Mouse (Mus musculus) C2C12 (cell line): Measurements from ENCODE around the gene Tmem150a.

Experiments used
- CEBPB ChIP-seq: IDR thresholded peaks from one replicate; pipeline ENCODE4 v1.6.1; 2011; ENCODE audit warnings: low read depth, mild to moderate bottlenecking, control low read depth, moderate library complexity
- CTCF ChIP-seq: IDR thresholded peaks from one replicate; pipeline ENCODE4 v1.5.1; 2011; ENCODE audit not compliant: control insufficient read depth, insufficient read depth, insufficient read length
- FOSL1 ChIP-seq: IDR thresholded peaks from one replicate; pipeline ENCODE4 v1.8.0; 2011; ENCODE audit warnings: mild to moderate bottlenecking, low read length; ENCODE audit not compliant: poor library complexity, insufficient read depth, severe bottlenecking
- MAX ChIP-seq: IDR thresholded peaks from one replicate; pipeline ENCODE4 v1.6.1; 2011; ENCODE audit warnings: mild to moderate bottlenecking, control low read depth
- MYOD1 ChIP-seq: IDR thresholded peaks from one replicate; pipeline ENCODE4 v1.6.1; 2011; ENCODE audit warnings: low read depth; ENCODE audit not compliant: control insufficient read depth, insufficient read length
- MYOG ChIP-seq: IDR thresholded peaks from one replicate; pipeline ENCODE4 v1.6.1; 2011; ENCODE audit not compliant: control insufficient read depth, insufficient read length; ENCODE audit errors: extremely low read depth
- USF1 ChIP-seq: IDR thresholded peaks from one replicate; pipeline ENCODE4 v1.6.1; 2011; ENCODE audit warnings: low read depth, mild to moderate bottlenecking, control low read depth, moderate library complexity

DNA sequence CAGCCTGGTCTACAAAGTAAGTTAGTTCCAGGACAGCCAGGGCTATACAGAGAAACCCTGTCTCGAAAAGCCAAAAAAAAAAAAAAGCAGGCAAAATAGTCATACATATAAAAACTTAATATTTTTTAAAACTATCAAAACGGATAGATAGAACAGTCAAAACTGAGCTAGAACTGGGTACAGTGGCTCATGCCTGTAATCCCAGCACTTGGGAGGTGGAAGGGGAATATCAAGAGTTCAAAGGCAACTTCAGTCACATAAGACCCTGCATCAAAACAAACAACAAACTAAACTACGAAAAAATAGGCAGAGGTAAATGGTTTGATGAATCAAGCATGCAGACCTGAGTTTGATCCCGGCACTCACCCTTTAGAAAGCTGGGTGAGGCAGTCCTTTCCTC is 25.1 kb upstream of the Tmem150a start:
- TF ChIP-seq CEBPB (no peak), CTCF (no peak), MAX (no peak), MYOG (no peak), USF1 (no peak), MYOD1 (no peak), FOSL1 (no peak)
